Mouse (Mus musculus): ENCODE measurements at regions not wholly inside any gene's neighbourhood (a gene's known extent, or its start where the extent isn't known, plus 50 kb on each side); places are given as distances from the start of the nearest gene placed in this dataset.
A peak's percentile ranks its signal among the peaks of the same experiment; 100 is the strongest.

- no peak for DNase-seq (ENCODE audit: low spot score)
These were observed 58.8 kb upstream of the L3mbtl3 start for GRCm38 (mm10) chr10:26434586-26434985.

DNA sequence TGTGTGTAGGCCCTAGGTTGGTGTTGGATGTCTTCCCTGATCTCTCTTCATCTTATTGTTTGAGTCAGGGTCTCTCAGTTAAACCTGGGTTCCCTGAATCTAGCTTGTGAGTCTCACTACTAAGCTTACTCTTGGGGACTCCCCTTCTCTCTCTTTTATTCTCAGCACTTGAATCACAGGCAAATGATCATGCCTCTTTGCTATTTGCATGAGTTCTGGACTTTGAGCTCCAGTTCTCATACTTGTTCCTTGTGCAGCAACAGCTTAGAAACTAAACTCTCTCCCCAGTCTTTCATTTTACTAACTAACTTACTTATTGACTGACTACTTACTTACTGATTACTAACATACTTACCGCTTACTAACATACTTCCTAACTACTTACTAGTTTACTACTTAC lies 64.9 kb upstream of the L3mbtl3 start:
- DNase-seq (ENCODE audit: low spot score), result no peak

- DNase-seq (ENCODE audit: low spot score), result no peak
These were observed 108.5 kb upstream of the L3mbtl3 start for GRCm38 (mm10) chr10:26484311-26484710.

GRCm38 (mm10) chr10:26491351-26491750 lies 115.6 kb upstream of the L3mbtl3 start:
- no peak for DNase-seq (ENCODE audit: low spot score)

DNA sequence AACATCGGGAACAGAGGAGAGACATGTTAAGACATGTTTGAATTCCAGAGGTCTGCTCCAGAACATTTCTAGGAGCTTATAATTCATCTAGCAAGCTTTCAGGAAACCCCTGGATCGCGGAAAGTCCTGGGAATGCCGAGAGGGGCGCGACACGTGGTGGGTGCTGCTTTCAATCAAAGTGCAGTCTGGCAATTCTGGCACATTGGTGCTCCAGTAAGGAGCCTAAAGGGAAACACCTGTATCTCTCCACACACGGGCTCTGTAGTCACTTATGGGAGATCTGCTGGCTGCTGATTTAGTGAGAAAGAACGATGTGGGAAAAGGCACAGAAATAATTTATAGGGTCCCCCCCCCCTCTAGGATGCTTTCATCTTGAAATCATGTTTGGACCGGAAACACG lies 116.4 kb upstream of the L3mbtl3 start:
- DNase-seq (ENCODE audit: low spot score), result no peak

DNA sequence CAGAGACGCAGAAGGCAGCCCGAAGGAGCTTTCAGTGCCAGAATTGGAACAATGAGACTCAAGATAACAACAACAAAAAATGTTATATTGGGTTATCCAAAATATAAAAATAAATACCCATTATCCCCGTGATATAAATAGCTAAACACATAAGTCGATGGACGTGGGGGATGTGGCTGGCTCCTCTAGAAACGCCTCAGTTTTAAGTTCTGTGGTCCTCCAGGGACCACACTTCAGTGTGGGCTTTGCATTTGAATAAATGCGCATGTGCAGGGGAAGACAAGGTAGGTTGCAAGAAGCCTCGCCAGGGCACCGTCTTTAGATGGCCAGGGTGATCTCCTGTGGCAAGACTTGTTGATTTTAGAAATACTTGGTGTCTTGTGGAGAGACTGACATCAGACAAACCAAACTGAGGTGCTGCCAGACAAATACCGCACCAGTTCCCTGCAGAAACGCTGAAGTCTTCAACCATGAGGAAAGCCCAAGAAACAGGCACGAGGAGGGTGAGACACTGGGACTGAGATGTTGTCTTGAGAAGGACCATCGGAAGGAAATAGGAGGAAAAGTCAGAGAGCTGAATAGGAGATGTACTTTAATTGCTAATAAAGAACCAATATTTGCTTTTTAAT lies 117.2 kb upstream of the L3mbtl3 start:
- no peak for DNase-seq (ENCODE audit: low spot score)

- DNase-seq (ENCODE audit: low spot score), result no peak
These were observed 118.0 kb upstream of the L3mbtl3 start for GRCm38 (mm10) chr10:26493801-26494200.

DNA sequence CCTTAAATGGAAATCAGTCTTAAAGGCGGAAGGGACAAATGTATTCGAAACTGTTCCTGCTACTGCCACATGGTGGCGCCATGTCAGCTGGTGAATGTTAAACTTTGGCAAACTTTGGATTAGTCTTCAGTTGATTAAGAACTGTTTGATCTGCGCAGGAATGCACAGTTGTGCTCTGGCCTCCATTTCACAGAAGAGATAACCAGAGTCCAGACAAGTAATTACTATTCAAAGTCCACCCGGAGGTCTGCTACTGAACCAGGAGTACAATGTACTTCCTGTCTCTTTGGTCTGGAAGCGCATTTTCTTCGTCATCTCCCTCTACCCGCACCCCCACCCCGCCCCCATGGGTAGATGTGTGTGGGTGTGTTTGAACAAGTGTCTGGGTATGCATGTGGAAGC lies 118.6 kb upstream of the L3mbtl3 start:
- peak; percentile 60 for DNase-seq (ENCODE audit: low spot score)

- no peak for DNase-seq (ENCODE audit: low spot score)
These were observed 124.6 kb upstream of the L3mbtl3 start for GRCm38 (mm10) chr10:26500265-26500935.

GRCm38 (mm10) chr10:26520879-26521278 lies 145.1 kb upstream of the L3mbtl3 start:
- no peak for DNase-seq (ENCODE audit: low spot score)

- DNase-seq (ENCODE audit: low spot score), result no peak
These were observed 150.2 kb upstream of the L3mbtl3 start for GRCm38 (mm10) chr10:26525848-26526546.

DNA sequence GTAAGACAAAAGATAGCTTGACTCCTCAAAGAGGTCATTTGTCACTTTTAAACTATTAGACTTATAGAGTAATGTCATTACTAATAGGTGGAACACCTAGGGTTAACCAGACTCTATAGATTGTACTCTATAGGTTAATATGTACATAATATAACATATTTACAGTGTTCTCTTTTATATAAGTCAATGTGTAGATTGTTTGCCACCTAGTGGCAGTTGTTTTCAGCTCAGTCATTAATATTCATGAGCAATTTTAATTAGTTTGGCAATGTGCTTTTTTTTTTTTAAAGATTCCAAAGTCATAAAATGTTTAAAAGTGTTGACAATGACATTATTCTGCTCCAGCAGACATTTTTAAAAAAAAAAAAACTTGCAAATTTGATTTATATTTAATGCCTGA lies 164.4 kb upstream of the L3mbtl3 start:
- no peak for DNase-seq (ENCODE audit: low spot score)

GRCm38 (mm10) chr10:26544061-26544460 lies 168.3 kb upstream of the L3mbtl3 start:
- no peak for DNase-seq (ENCODE audit: low spot score)

DNA sequence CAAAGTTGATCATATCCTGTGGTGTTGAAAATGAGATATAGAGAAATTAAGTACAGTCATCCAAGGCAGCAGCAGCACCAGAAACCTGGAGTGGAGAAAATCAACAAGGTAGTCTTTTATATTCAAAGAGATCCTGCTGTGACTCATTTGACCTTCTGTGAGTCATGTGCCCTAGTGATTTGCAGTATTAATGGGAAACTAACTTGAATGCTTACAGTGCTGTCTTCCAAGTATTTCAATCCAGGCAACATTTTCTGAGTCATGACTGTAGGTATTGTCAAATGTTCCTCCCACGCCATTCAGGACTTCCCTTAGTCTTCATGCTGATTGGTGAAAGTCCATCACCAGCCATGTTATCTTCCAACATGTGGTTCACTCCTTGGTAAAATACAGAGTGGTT lies 169.0 kb upstream of the L3mbtl3 start:
- DNase-seq (ENCODE audit: low spot score), result no peak

- no peak for DNase-seq (ENCODE audit: low spot score)
These were observed 180.5 kb upstream of the L3mbtl3 start for GRCm38 (mm10) chr10:26556246-26556645.

- DNase-seq (ENCODE audit: low spot score), result no peak
These were observed 182.3 kb upstream of the L3mbtl3 start for GRCm38 (mm10) chr10:26558118-26558517.

GRCm38 (mm10) chr10:26559323-26559722 lies 183.6 kb upstream of the L3mbtl3 start:
- no peak for DNase-seq (ENCODE audit: low spot score)

DNA sequence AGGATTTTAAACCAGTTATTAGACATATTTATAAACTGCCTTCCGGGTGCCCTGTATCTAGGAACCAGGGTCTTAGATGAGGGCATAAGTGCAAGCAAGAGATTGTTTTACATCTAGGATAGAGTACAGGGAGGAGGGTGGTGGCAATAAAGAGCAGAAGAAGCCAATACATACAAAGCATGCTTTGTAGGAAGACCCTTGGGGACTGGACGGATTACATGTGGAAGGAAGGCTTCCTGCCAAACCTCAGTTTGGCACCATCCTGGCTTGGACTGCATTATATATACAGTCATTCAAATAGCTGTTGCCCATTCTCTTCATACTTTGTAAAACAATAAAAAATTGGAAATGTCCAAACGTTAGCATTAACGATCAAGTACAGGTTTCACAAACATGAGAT lies 184.7 kb upstream of the L3mbtl3 start:
- DNase-seq (ENCODE audit: low spot score), result no peak

- DNase-seq (ENCODE audit: low spot score), result peak; percentile 55
These were observed 188.7 kb upstream of the L3mbtl3 start for GRCm38 (mm10) chr10:26564462-26564861.

DNA sequence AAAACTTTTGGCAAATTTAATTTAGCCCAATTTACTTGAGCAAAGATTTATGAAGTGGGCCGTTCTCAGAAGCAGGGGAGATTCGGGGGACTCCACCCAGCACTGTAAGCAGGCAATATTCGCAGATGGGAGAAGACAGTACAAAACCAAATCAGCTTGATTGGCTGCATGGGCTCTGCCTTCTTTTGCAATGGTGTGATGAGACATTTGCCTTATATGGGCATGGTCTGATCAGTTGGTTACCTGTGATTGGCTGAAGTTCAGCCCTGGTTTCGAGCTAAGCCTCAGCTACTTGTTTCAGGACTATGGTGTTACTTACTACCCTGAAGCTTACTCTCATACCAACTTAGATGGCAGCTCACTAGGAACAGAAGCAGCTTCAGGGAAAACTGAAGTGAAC lies 185.6 kb upstream of the Arhgap18 start:
- DNase-seq (ENCODE audit: low spot score), result no peak

- DNase-seq (ENCODE audit: low spot score), result no peak
These were observed 182.8 kb upstream of the Arhgap18 start for GRCm38 (mm10) chr10:26570468-26570867.

DNA sequence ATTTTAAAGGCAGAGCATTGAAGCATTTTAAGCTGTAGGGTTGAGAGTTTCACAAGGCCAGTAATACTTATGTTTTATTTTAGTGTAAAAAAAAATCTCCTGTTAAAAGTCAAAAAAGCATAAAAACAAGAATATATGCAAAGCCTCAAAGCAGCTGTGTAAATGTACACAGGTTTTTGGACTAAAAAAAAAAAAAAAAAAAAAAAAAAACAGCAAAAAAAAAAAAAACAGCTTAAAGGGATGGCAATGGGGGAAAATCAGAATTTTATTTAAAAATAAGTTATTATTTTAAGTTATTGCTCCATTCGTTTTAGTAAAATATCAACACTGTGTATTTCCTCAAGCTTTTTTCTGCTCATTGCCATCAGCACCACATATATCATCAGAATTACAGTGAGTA lies 181.8 kb upstream of the Arhgap18 start:
- DNase-seq (ENCODE audit: low spot score), result no peak

GRCm38 (mm10) chr10:26576153-26576552 lies 177.1 kb upstream of the Arhgap18 start:
- DNase-seq (ENCODE audit: low spot score), result no peak

All from testis, postnatal 10 days (tissue).